16 mouse cellular contexts compared by ENCODE assay signal in genomic region chr2:30556495-30556894, GRCm38 (mm10). TPM values are rescaled to one million over a fixed set of nuclear protein-coding genes. Genes with fewer than 3 reads are reported as not detected.
"Had no signal": no experiment of that assay in that cellular context is flagged by ENCODE, and none has a peak within 500 bp of the region (broad histone marks: within the 10 kb centered on the region; RNA-seq: fewer than 3 reads in every experiment).

No protein-coding gene starts in this region.

- H3K9me3 ChIP-seq: kidney, embryonic 15.5 days; limb, embryonic 12.5 days; liver, embryonic 13.5 days; lung, embryonic 15.5 days; midbrain, embryonic 13.5 days; stomach, embryonic 15.5 days had no signal

- H3K4me3 ChIP-seq: kidney, embryonic 15.5 days; limb, embryonic 12.5 days; liver, embryonic 13.5 days; lung, embryonic 15.5 days; midbrain, embryonic 13.5 days; stomach, embryonic 15.5 days had no signal

- H3K27me3 ChIP-seq: kidney, embryonic 15.5 days; limb, embryonic 12.5 days; liver, embryonic 13.5 days; lung, embryonic 15.5 days; midbrain, embryonic 13.5 days; stomach, embryonic 15.5 days had no signal

- H3K36me3 ChIP-seq: kidney, embryonic 15.5 days; limb, embryonic 12.5 days; liver, embryonic 13.5 days; lung, embryonic 15.5 days; midbrain, embryonic 13.5 days; stomach, embryonic 15.5 days had no signal

- H3K4me2 ChIP-seq: kidney, embryonic 15.5 days; limb, embryonic 12.5 days; liver, embryonic 13.5 days; lung, embryonic 15.5 days; midbrain, embryonic 13.5 days; stomach, embryonic 15.5 days had no signal

- ATAC-seq: liver, postnatal 0 days; midbrain, embryonic 13.5 days had no signal

- H3K4me1 ChIP-seq: liver, embryonic 13.5 days had no signal

- H3K27ac ChIP-seq: kidney, embryonic 15.5 days; limb, embryonic 12.5 days; liver, embryonic 13.5 days; lung, embryonic 15.5 days; midbrain, embryonic 13.5 days; stomach, embryonic 15.5 days had no signal

- H3K9ac ChIP-seq: kidney, embryonic 15.5 days; limb, embryonic 12.5 days; liver, embryonic 13.5 days; liver, postnatal 0 days; lung, embryonic 15.5 days; midbrain, embryonic 13.5 days; stomach, embryonic 15.5 days had no signal

- DNase-seq: kidney, adult 18-20 months; kidney, postnatal 36 days; layer of hippocampus, adult 9-11 months; layer of hippocampus, postnatal 36 days; liver; liver, embryonic 13.5 days; liver, postnatal 0 days; lung, postnatal 36 days; right cerebral cortex, postnatal 14 days; thymus, postnatal 4 days had no signal

RNA-seq across cellular contexts. Expression of gene Cstad, which starts 38.3 kb away (rescaled TPM):
- total RNA-seq: megakaryocyte progenitor cell, adult 5-6 weeks had no signal
